Mouse (Mus musculus) layer of hippocampus, postnatal 10 days (tissue): ENCODE results near the gene Chrna10. TPM values are rescaled to one million over a fixed set of nuclear protein-coding genes. Genes with fewer than 3 reads are reported as not detected.

Experiments used
- DNase-seq, 2 experiments: peaks; one replicate each; pipeline ENCODE4 v3.0.0; 2021; ENCODE audit warnings: low spot score in 2 of 2
- total RNA-seq, 2 experiments: library from RNA; stranded (reverse); gene quantifications; 2 replicates each; pipeline ENCODE4 v1.2.3; 2021

The Chrna10 gene
- total RNA-seq, 2 experiments from 2014 or later: not detected

DNA sequence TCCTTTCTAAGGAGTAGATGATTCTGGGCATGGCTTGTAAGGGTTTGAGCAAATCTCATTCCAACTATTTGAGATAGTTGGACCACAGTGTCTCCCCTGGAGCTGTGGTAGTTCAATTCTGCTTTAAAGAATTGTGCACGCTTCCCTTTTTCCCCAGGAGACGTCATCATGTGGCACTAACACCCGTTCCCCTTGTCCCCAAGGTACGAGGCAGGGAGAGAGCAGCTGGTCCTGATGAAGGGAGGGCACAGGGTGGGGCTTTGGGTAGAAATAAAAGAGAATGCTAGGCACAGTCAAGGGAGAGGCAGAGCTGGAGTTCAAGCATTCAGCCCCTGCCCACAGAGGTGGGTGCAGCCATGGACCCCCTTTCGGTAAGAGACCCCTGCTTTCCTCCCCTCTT lies 33.8 kb downstream of the Chrna10 start, which contains the start of gene Trpc2:
Trpc2 (plus strand) TSS at position 301 of the 400 bp plus-strand sequence.
- DNase-seq: no peak

DNA sequence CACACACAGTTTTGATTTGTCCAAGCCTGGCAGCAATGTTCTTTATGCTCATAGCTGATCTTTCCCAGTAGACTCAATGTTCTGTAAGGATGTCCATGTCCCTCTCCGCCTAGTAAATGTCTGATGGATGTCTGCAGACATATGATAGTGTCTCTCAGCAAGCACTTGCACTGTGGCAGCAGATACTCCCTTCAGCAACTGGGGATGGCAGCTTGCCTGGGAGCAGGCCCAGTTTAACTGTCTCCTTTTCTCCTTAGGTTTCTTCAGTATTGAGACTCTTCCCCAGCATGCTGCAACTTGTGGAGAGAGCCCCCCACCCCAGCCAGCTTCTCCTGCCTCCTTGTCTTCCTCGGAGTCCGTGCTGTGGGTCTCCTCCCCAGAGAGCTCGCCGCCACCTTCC lies 34.8 kb downstream of the Chrna10 start:
- no peak for DNase-seq

DNA sequence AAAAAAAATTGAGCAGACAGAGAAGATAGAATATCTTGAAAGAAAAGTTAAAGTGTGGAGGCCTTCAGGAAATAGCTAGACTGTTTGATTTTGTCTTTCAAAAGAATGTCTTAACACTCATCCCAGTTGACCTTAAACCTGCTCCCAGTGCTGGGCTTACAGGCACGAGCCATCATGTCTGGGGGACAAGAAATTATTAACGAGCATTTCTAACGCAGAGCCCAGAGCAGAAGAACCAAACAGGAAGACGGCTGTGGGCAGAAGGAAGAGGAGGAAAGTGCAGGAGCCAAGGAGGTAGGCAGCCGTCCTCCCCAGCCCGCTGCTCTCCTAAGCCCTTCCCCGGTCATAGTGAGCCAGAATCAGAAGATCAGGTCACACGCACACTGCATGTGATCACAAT lies 36.3 kb downstream of the Chrna10 start:
- DNase-seq: no peak

DNA sequence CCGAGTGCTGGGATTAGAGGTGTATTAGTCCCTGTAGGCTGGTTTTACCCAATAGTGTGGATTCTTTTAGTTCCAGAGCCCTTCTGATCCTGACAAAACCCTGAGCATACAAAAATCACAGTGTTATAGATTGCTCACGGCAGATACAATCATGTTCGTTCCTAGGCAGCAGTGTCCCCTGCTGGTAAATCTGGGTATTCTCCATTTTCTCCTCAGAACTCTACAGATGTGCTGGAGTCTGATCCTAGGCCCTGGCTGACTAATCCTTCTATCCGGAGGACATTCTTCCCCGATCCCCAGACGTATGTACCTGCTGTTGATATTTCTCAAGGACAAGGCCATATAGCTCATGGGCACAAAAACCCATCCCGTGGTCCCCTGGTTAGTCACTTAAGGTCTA lies 38.1 kb downstream of the Chrna10 start:
- peak; percentile 46 to 48 for DNase-seq

DNA sequence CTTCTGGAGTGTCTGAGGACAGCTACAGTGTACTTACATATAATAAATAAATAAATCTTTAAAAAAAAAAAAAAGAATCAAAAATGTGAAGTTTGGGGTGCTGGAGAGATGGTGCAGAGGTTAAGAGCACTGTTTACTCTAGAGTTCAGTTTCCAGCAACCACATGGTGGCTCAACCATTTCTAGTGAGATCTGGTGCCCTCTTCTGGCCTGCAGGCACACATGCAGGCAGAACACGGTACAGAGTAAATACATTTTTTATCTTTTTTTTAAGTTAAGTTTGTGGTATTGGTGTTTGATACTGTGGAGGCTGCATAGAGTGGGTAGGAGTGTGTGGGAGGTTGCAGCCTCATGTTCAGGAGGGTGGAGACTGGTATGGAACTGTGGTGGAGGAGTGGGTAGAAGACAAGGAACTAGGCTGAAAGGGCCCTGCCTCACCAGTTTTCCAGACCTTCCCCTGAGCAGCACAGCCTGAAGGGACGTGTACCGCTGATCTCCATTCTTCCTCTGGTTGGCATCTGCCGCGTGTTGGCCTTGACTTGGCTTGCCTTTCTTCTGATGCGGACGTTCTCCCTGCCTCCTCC lies 39.8 kb downstream of the Chrna10 start:
- DNase-seq: no peak

DNA sequence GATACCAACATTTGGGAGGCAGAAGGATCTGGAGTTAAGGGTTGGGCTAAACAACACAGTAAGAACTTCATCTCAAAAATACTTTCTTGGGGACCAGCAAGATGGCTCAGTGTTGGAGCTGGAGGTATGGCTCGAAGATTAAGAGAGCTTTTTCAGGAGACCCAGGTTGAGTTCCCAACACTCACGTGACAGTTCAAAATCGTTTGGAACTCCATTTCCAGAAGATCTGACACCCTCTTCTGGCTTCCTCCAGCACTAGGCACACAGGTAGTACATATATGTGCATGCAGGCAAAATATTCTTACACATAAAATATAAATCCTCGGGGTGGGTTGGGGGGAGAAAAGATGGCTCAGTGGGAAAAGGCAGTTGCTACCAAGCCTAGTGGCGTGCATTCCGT lies 50.3 kb downstream of the Chrna10 start:
- DNase-seq: no peak

DNA sequence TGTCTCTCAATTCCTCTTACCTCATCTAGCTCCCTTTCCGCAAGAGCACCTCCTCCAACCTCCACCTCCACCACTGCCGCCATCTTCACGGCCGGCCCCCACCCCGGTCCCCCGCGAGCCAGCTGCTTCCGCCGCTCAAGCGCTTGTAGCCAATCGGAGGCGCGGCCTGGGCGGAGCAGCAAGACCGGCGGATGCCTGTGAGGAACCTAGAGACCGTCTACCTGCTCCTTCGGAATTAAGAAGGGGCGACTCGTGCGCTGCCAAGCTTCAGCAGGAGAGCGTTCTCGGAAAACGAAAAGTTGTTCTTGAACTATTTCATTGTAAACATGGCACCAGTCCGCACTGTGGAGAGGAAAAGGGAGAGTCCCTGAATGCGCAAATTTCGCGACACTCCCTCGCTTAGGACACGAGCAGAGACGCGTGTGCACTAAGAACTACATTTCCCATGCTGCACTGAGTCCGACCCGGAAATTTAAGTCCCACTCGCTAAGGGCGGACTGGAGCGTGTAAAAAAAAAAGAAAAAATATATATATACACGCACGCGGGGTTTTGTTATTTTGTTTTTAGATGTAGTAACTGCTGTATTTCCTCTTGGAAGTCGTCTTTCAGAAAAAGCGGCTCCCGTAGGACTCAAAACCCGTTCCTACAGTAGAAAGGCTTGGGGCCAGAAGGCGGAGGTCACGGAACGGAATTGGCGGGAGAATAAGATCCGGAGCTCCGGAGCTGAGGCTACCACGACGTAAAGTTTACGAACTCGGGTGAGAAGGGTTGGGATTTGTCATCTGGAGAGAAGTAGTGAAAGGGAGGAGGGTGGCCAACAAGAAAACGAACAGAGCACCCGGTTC lies 51.4 kb downstream of the Chrna10 start, which contains the start of the genes Rnf121, Xndc1 and Xntrpc:
Rnf121 (minus strand) TSS at position 424 of the 846 bp plus-strand sequence.
Xndc1 (plus strand) TSS at position 466 of the 846 bp plus-strand sequence.
Xntrpc (plus strand) TSS at position 668 of the 846 bp plus-strand sequence.
- peak; percentile 91 to 94 for DNase-seq

DNA sequence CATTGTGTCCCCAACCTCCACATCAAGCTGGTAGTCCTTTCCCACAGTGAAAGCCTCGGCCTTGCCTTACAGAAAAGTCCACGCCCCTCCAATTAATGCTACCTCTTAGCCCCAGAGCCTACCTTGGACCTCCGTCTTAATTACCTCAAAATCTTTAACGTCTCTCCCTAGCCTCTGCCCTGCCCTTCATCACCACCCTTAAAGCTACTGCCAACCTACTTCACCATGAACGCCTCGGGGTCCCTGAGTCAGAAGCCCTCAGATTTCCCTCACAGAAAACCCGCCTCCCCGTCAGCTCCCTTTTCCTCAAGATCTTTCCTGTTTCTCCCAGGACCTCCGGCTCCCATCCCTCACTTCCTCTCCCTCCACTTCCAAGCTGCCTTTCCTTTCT lies 52.0 kb downstream of the Chrna10 start:
- no peak for DNase-seq

DNA sequence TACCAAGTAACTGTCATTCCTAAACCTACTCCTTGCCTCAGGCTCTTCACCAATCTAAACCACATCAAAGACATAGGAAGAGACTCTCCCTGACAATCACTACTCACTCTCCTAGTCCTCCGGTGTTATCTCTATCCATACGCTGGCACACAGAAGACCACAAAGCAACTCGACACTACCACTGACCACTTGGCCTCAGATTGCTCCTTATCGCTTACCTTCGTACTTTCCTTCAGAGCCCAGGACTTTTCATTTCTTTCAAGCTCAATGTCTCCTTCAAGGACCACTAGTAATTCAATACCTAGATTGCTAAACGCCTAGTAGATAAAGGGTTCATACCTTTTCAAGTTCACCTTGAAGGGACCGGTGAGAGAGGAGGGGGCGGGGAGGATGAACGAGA lies 52.7 kb downstream of the Chrna10 start:
- no peak for DNase-seq

DNA sequence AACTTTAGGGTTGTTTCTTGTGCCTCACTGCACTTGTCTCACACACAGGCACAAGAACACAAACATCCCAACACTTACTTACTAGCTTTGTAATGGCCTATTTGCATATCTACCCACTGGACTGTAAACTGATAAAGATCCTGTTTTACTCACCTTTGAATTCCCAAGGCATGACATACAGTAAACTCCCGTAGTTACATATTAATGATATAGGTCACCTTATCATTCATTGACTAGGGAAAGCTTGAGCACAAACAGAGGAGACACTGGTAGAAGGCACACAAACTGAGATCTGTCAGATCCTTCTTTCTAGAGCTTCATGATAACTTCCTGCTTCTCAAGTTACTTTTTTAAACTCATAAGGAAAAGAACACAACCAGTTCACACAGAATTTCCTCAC lies 54.4 kb downstream of the Chrna10 start:
- DNase-seq: no peak

DNA sequence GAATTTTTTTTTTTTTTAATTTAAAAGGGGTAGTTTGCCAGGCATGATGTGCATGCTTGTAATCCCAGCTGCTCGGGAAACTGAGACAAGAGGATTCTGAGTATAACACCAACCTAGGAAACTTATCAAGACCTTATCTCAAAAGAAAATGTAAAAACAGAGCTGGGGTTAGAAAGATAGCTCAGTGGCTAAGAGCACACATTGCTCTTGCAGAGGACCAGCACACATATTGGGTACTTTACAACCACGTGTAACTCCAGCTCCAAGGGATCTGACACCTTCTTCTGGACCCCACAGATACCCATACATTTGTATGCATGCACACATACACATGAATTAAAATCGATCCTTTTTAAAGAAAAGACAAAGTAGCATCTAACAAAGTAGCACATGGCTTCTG lies 55.3 kb downstream of the Chrna10 start:
- no peak for DNase-seq

Other genes with a start within 250 kb of the Chrna10 start
- 10 to 100 TPM in 1 of 2 experiments, 1 to 10 TPM in 1; 1.3 to 17.2 TPM for gene Folr1, start 246.0 kb downstream of the Chrna10 start, total RNA-seq
- 10 to 100 TPM; 98.0 to 98.3 TPM for gene Lamtor1, start 210.9 kb downstream of the Chrna10 start, total RNA-seq
- under 1 TPM in 1 of 2 experiments, not detected in 1; 0.11 TPM for gene Tomt, start 210.5 kb downstream of the Chrna10 start, total RNA-seq
- gene Lrrc51, start 182.9 kb downstream of the Chrna10 start, total RNA-seq: 1 to 10 TPM; 5.2 to 6.5 TPM
- gene Numa1, start 182.7 kb downstream of the Chrna10 start, total RNA-seq: 10 to 100 TPM; 64.7 to 71.6 TPM
- gene Il18bp, start 98.1 kb downstream of the Chrna10 start, total RNA-seq: 10 to 100 TPM; 11.1 to 11.9 TPM
- 10 to 100 TPM; 44.6 to 45.4 TPM for gene Rnf121, start 51.4 kb downstream of the Chrna10 start, total RNA-seq
- gene Xndc1, start 51.3 kb downstream of the Chrna10 start, total RNA-seq: 10 to 100 TPM; 23.2 to 23.6 TPM
- gene Xntrpc, start 51.1 kb downstream of the Chrna10 start, total RNA-seq: 1 to 10 TPM; 1.5 to 1.9 TPM
- 1 to 10 TPM in 1 of 2 experiments, under 1 TPM in 1; 0.36 to 1.5 TPM for gene Trpc2, start 33.7 kb downstream of the Chrna10 start, total RNA-seq
- not detected for gene Art1, start 15.1 kb downstream of the Chrna10 start, total RNA-seq
- gene Art5, start 7.3 kb downstream of the Chrna10 start, total RNA-seq: not detected
- 10 to 100 TPM; 33.3 to 34.0 TPM for gene Nup98, start 93.3 kb upstream of the Chrna10 start, total RNA-seq
- 10 to 100 TPM; 29.9 to 34.3 TPM for gene Pgap2, start 93.4 kb upstream of the Chrna10 start, total RNA-seq
- gene Rhog, start 139.2 kb upstream of the Chrna10 start, total RNA-seq: 10 to 100 TPM; 15.8 to 16.3 TPM
- 10 to 100 TPM; 56.7 to 66.1 TPM for gene Stim1, start 151.0 kb upstream of the Chrna10 start, total RNA-seq